Mouse (Mus musculus) gonadal fat pad, adult 2 months (tissue): Measurements from ENCODE around the gene Ppm1g. TPM values are rescaled to one million over a fixed set of nuclear protein-coding genes. Genes with fewer than 3 reads are reported as not detected.

Experiments used
- DNase-seq: peaks from one replicate; pipeline ENCODE4 v3.0.0-alpha.2; 2012; ENCODE audit warnings: low read depth
- polyA plus RNA-seq: library from polyadenylated mRNA; depleted of rRNA; stranded (reverse); fragments of >200 nt; gene quantifications from 2 replicates; pipeline ENCODE4 v1.2.3, GENCODE M21; 2012; rRNA removed

Ppm1g gene
- polyA plus RNA-seq, 1 experiment: 46.5 TPM

GRCm38 (mm10) chr5:31192939-31193630 is 27.4 kb downstream of the Ppm1g start, which contains the start of the genes Snx17 and Eif2b4:
TSS of gene Snx17 (plus strand) at chr5:31193227.
TSS of gene Eif2b4 (minus strand) at chr5:31193430.
- peak; percentile 92 for DNase-seq

- DNase-seq: no peak
Measured at GRCm38 (mm10) chr5:31192045-31192938, 28.2 kb downstream of the Ppm1g start.

- no peak for DNase-seq
Measured at GRCm38 (mm10) chr5:31190201-31190600, 30.3 kb downstream of the Ppm1g start.

- no peak for DNase-seq
Measured at GRCm38 (mm10) chr5:31188223-31188840, 32.2 kb downstream of the Ppm1g start.

GRCm38 (mm10) chr5:31183678-31184077 is 36.8 kb downstream of the Ppm1g start:
- DNase-seq: no peak

- no peak for DNase-seq
Measured at GRCm38 (mm10) chr5:31181183-31181770, 39.2 kb downstream of the Ppm1g start.

GRCm38 (mm10) chr5:31179766-31180630 is 40.5 kb downstream of the Ppm1g start, which contains the start of the genes Gm29609 and Gtf3c2:
TSS of gene Gm29609 (minus strand) at chr5:31179911.
TSS of gene Gtf3c2 (minus strand) at chr5:31180144.
- peak; percentile 63 for DNase-seq

GRCm38 (mm10) chr5:31179301-31179765 is 41.2 kb downstream of the Ppm1g start:
- no peak for DNase-seq

- no peak for DNase-seq
Measured at GRCm38 (mm10) chr5:31168630-31169029, 51.9 kb downstream of the Ppm1g start.

- DNase-seq: no peak
Measured at GRCm38 (mm10) chr5:31164878-31165277, 55.6 kb downstream of the Ppm1g start.

GRCm38 (mm10) chr5:31162462-31162861 is 58.0 kb downstream of the Ppm1g start:
- no peak for DNase-seq

GRCm38 (mm10) chr5:31154152-31154553 is 66.3 kb downstream of the Ppm1g start, which contains the start of gene Mpv17:
TSS of gene Mpv17 (minus strand) at chr5:31154251.
- peak; percentile 75 for DNase-seq

GRCm38 (mm10) chr5:31153516-31154151 is 66.9 kb downstream of the Ppm1g start:
- no peak for DNase-seq

Other genes with a start within 250 kb of the Ppm1g start
- 229 and 242 TPM in 2 replicates for gene Atraid, start 172.4 kb downstream of the Ppm1g start, polyA plus RNA-seq
- 32.8 and 34.2 TPM in 2 replicates for gene Slc5a6, start 171.8 kb downstream of the Ppm1g start, polyA plus RNA-seq
- 216 and 228 TPM in 2 replicates for gene Cad, start 165.9 kb downstream of the Ppm1g start, polyA plus RNA-seq
- 0.32 and 0.46 TPM in 2 replicates for gene Dnajc5g, start 114.4 kb downstream of the Ppm1g start, polyA plus RNA-seq
- 5.7 and 11.3 TPM in 2 replicates for gene Slc30a3, start 112.5 kb downstream of the Ppm1g start, polyA plus RNA-seq
- 0.42 TPM in 1 of 2 replicates, not detected in the other for gene Trim54, start 104.0 kb downstream of the Ppm1g start, polyA plus RNA-seq
- not detected in 2 replicates for gene Ucn, start 81.9 kb downstream of the Ppm1g start, polyA plus RNA-seq
- 94.2 and 136 TPM in 2 replicates for gene Mpv17, start 66.4 kb downstream of the Ppm1g start, polyA plus RNA-seq
- 2.6 and 3.6 TPM in 2 replicates for gene Gm29609, start 40.8 kb downstream of the Ppm1g start, polyA plus RNA-seq
- 45.4 TPM in 2 replicates for gene Gtf3c2, start 40.5 kb downstream of the Ppm1g start, polyA plus RNA-seq
- 109 and 126 TPM in 2 replicates for gene Snx17, start 27.5 kb downstream of the Ppm1g start, polyA plus RNA-seq
- 51.2 and 64.9 TPM in 2 replicates for gene Eif2b4, start 27.3 kb downstream of the Ppm1g start, polyA plus RNA-seq
- 30.4 and 39.7 TPM in 2 replicates for gene Zfp513, start 18.4 kb downstream of the Ppm1g start, polyA plus RNA-seq
- 120 and 142 TPM in 2 replicates for gene Nrbp1, start 20.2 kb upstream of the Ppm1g start, polyA plus RNA-seq
- gene Gm9970, start 20.5 kb upstream of the Ppm1g start, polyA plus RNA-seq: 1.3 and 3.6 TPM in 2 replicates
- gene Krtcap3, start 31.0 kb upstream of the Ppm1g start, polyA plus RNA-seq: 36.9 and 38.7 TPM in 2 replicates
- gene Ift172, start 70.4 kb upstream of the Ppm1g start, polyA plus RNA-seq: 37.7 and 38.4 TPM in 2 replicates
- 6.1 and 8.0 TPM in 2 replicates for gene Fndc4, start 75.4 kb upstream of the Ppm1g start, polyA plus RNA-seq
- 0.23 and 0.53 TPM in 2 replicates for gene Gckr, start 76.8 kb upstream of the Ppm1g start, polyA plus RNA-seq
- gene Zfp512, start 231.7 kb upstream of the Ppm1g start, polyA plus RNA-seq: 12.6 and 13.0 TPM in 2 replicates